34 mouse cellular contexts compared by ENCODE assay signal in the genomic region with DNA sequence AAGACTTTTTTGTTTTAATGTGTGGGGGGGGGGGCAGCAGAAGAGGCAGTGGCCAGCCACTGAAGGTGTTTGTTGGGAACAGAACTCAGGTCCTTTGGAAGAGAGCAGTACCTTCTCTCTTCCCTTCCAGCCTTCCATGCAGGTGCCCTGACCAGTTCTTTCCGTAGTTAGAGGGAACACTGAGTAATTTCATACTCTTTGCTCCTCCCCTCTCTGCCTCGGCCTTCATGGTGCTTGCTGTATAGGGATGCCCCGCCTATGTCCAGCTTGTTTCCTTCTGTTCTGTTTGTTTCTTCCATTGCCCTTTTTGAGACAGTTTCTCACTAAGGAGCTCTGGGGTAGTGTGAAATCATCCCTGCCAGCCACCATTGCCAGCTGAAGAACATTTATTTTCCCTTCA. TPM values are rescaled to one million over a fixed set of nuclear protein-coding genes. Genes with fewer than 3 reads are reported as not detected.
DNase-seq lines count a peak whose midpoint lies in the region; ATAC-seq and TF ChIP-seq lines count a peak whose summit lies in the region.
"Had no signal": no experiment of that assay in that cellular context is flagged by ENCODE, and none has a peak within 500 bp of the region (broad histone marks: within the 10 kb centered on the region; RNA-seq: fewer than 3 reads in every experiment).

No protein-coding gene starts in this region.

- DNase-seq in kidney, postnatal 25 days = no peak
- DNase-seq in liver, postnatal 0 days = no peak
- DNase-seq in liver, embryonic 11.5 days (ENCODE audit: low spot score) = no peak
- peak; percentile 31 for DNase-seq in CH12.LX (ENCODE audit: extremely low read depth)
- no peak for DNase-seq in ovary, postnatal 14 days (ENCODE audit: low spot score)
- no peak for DNase-seq in gastrocnemius, postnatal 25 days
- DNase-seq: adrenal gland, postnatal 36 days; cerebellum, adult 2 months; cerebellum, postnatal 10 days; cerebellum, postnatal 36 days; embryo, embryonic 11 days; gastrocnemius, adult 2 months; gastrocnemius, postnatal 14 days; heart, adult 18-20 months had no signal

- no peaks in the 10 kb centered on the region for H3K9me3 ChIP-seq in kidney, embryonic 15.5 days (replicated peaks)
- H3K9me3 ChIP-seq in liver, postnatal 0 days (ENCODE audit: low read length) = no peaks in the 10 kb centered on the region
- H3K9me3 ChIP-seq in liver, embryonic 11.5 days (ENCODE audit: control insufficient read depth, low read length) = no peaks in the 10 kb centered on the region
- H3K9me3 ChIP-seq in CH12.LX (replicated peaks; ENCODE audit: low read length) (no peaks in the 10 kb centered on the region), ES-Bruce4 (replicated peaks; ENCODE audit: control insufficient read depth, insufficient read depth, low read length, poor library complexity, severe bottlenecking) (no peaks in the 10 kb centered on the region)
- H3K9me3 ChIP-seq: embryonic facial prominence, embryonic 10.5 days; embryonic facial prominence, embryonic 13.5 days; forebrain, embryonic 10.5 days; forebrain, embryonic 13.5 days; G1E; heart, embryonic 13.5 days; hindbrain, embryonic 12.5 days; hindbrain, embryonic 15.5 days had no signal

- H3K36me3 ChIP-seq in kidney, embryonic 15.5 days = peaks cover 10% of the 10 kb centered on the region; the same call in 1 of the 2 replicates
- H3K36me3 ChIP-seq in liver, postnatal 0 days (replicated peaks; ENCODE audit: insufficient read depth, low read length) = peaks cover 10% of the 10 kb centered on the region
- no peaks in the 10 kb centered on the region for H3K36me3 ChIP-seq in liver, embryonic 11.5 days (ENCODE audit: control insufficient read depth, insufficient read depth, low read length)
- H3K36me3 ChIP-seq in CH12.LX (replicated peaks in 1 of 2; ENCODE audit: control insufficient read depth in 1 of 2, insufficient read depth in 1 of 2, low read length in 1 of 2) (peaks cover 4 to 9% of the 10 kb centered on the region in 2 experiments), ES-Bruce4 (ENCODE audit: control insufficient read depth, insufficient read depth, low read length, poor library complexity, severe bottlenecking) (peaks cover 7% of the 10 kb centered on the region)
- H3K36me3 ChIP-seq: hindbrain, embryonic 12.5 days; hindbrain, embryonic 15.5 days had no signal

- H3K79me2 ChIP-seq in CH12.LX (replicated peaks; ENCODE audit: control insufficient read depth, extremely low read depth, insufficient read depth, poor library complexity, severe bottlenecking) = peaks cover 25% of the 10 kb centered on the region

- no peak for ATAC-seq in kidney, embryonic 15.5 days (replicated peaks; ENCODE audit: low FRiP score)
- ATAC-seq in liver, postnatal 0 days = no peak
- no peak for ATAC-seq in liver, embryonic 11.5 days (replicated peaks; ENCODE audit: low FRiP score)
- ATAC-seq: CD4-positive, CD25-positive, alpha-beta regulatory T cell, adult 4 months; forebrain, embryonic 13.5 days; forebrain, embryonic 16.5 days; Patski had no signal

- TF ChIP-seq EP300 in liver, postnatal 0 days (IDR thresholded peaks at IDR 0.05; ENCODE audit: low read depth) = no peak
- peak; percentile 42; the same call in 1 of the 2 replicates for TF ChIP-seq EP300 in CH12.LX (IDR thresholded peaks at IDR 0.05; ENCODE audit: low read length)
- TF ChIP-seq EP300 in ES-Bruce4 (IDR thresholded peaks at IDR 0.05; ENCODE audit: insufficient read depth, low read depth, low read length) = no peak

- WGBS in kidney, embryonic 15.5 days = 43% methylated on average over 3 of the region's 3 CpGs
- 69% methylated on average over 3 of the region's 3 CpGs for WGBS in liver, postnatal 0 days (ENCODE audit: insufficient replicate concordance)
- WGBS in liver, embryonic 11.5 days = 61% methylated on average over 3 of the region's 3 CpGs

- TF ChIP-seq POLR2A in CH12.LX (IDR thresholded peaks at IDR 0.05; ENCODE audit: low read depth, low read length) = no peak
- TF ChIP-seq POLR2A in ES-Bruce4 (IDR thresholded peaks at IDR 0.05; ENCODE audit: insufficient read depth, low read length) = no peak

- peak overlapping the region; percentile 43; the same call in 1 of the 2 replicates for H3K27ac ChIP-seq in kidney, embryonic 15.5 days
- H3K27ac ChIP-seq in liver, postnatal 0 days (ENCODE audit: low read depth) = peak overlapping the region; percentile 34; the same call in 1 of the 2 replicates
- no peak overlapping the region for H3K27ac ChIP-seq in liver, embryonic 11.5 days (ENCODE audit: low read depth, low read length)
- no peak overlapping the region for H3K27ac ChIP-seq in CH12.LX (ENCODE audit: insufficient read depth, low read depth)
- H3K27ac ChIP-seq in ES-Bruce4 (ENCODE audit: insufficient read depth, low read length) = no peak overlapping the region
- H3K27ac ChIP-seq: embryonic facial prominence, embryonic 10.5 days; embryonic facial prominence, embryonic 13.5 days; forebrain, embryonic 10.5 days; forebrain, embryonic 13.5 days; gastrocnemius, adult 2 months; heart, embryonic 13.5 days; hindbrain, embryonic 12.5 days; hindbrain, embryonic 15.5 days had no signal

- TF ChIP-seq CTCF in liver, postnatal 0 days (IDR thresholded peaks at IDR 0.05; ENCODE audit: low read depth) = no peak
- TF ChIP-seq CTCF in CH12.LX (conservative IDR thresholded peaks at IDR 0.05 in 1 of 2, IDR thresholded peaks at IDR 0.05 in 1 of 2; ENCODE audit: low read depth in 2 of 2, low read length in 2 of 2) = no peak
- TF ChIP-seq CTCF in ES-Bruce4 (IDR thresholded peaks at IDR 0.05; ENCODE audit: low read depth, low read length) = no peak

- in situ Hi-C loops in CH12.LX (cut with MboI; ENCODE audit: low pct_ligation_motif_present, low pct_unique_long_range_greater_than_20kb, low sequenced_read_pairs) = no loop called here

- H3K27me3 ChIP-seq in kidney, embryonic 15.5 days = no peaks in the 10 kb centered on the region
- H3K27me3 ChIP-seq in liver, postnatal 0 days (ENCODE audit: insufficient read depth, low read length) = no peaks in the 10 kb centered on the region
- no peaks in the 10 kb centered on the region for H3K27me3 ChIP-seq in liver, embryonic 11.5 days (replicated peaks; ENCODE audit: control insufficient read depth, insufficient read depth, low read length)
- H3K27me3 ChIP-seq in CH12.LX (replicated peaks) = no peaks in the 10 kb centered on the region
- H3K27me3 ChIP-seq in ES-Bruce4 (ENCODE audit: control insufficient read depth, insufficient read depth, low read length, poor library complexity, severe bottlenecking) = no peaks in the 10 kb centered on the region
- H3K27me3 ChIP-seq: embryonic facial prominence, embryonic 13.5 days; forebrain, embryonic 13.5 days; heart, embryonic 13.5 days; hindbrain, embryonic 12.5 days; hindbrain, embryonic 15.5 days; Patski had no signal

- no peak overlapping the region for H3K4me2 ChIP-seq in kidney, embryonic 15.5 days
- H3K4me2 ChIP-seq in liver, postnatal 0 days (ENCODE audit: low read depth, low read length) = no peak overlapping the region
- no peak overlapping the region for H3K4me2 ChIP-seq in liver, embryonic 11.5 days
- H3K4me2 ChIP-seq in CH12.LX (ENCODE audit: insufficient read depth, low read depth, poor library complexity, severe bottlenecking) = peak overlapping the region; percentile 22; the same call in 1 of the 2 replicates
- H3K4me2 ChIP-seq: embryonic facial prominence, embryonic 13.5 days; forebrain, embryonic 13.5 days; heart, embryonic 13.5 days; hindbrain, embryonic 12.5 days; hindbrain, embryonic 15.5 days had no signal

- dilution Hi-C loops in CH12.LX (cut with MboI; ENCODE audit: extremely low pct_ligation_motif_present, extremely low pct_unique_long_range_greater_than_20kb, low sequenced_read_pairs) = no loop called here

- no peak for TF ChIP-seq RAD21 in CH12.LX (IDR thresholded peaks at IDR 0.05; ENCODE audit: low read depth, low read length)

- peaks cover 32% of the 10 kb centered on the region for H3K4me1 ChIP-seq in kidney, embryonic 15.5 days
- H3K4me1 ChIP-seq in liver, postnatal 0 days (ENCODE audit: insufficient read depth) = peaks cover 22% of the 10 kb centered on the region
- peaks cover 19% of the 10 kb centered on the region for H3K4me1 ChIP-seq in liver, embryonic 11.5 days (replicated peaks; ENCODE audit: control insufficient read depth, insufficient read depth, low read length)
- H3K4me1 ChIP-seq in CH12.LX (ENCODE audit: control insufficient read depth in 1 of 2, insufficient read depth in 2 of 2) (peaks cover 11 to 38% of the 10 kb centered on the region in 2 experiments; a peak in 3 of 4 replicates), ES-Bruce4 (ENCODE audit: control insufficient read depth, insufficient read depth, low read length) (peaks cover 1% of the 10 kb centered on the region)

- no peak overlapping the region for H3K9ac ChIP-seq in kidney, embryonic 15.5 days
- no peak overlapping the region for H3K9ac ChIP-seq in liver, postnatal 0 days (replicated peaks)
- H3K9ac ChIP-seq in liver, embryonic 11.5 days (ENCODE audit: low read depth, low read length) = no peak overlapping the region
- H3K9ac ChIP-seq in CH12.LX (ENCODE audit: insufficient read depth, low read depth) (no peak overlapping the region; the same call in 1 of the 2 replicates), ES-Bruce4 (ENCODE audit: low read depth, poor library complexity, severe bottlenecking) (0 out of 2 replicates have a peak overlapping the region, but pooled peaks have one; percentile 8)
- H3K9ac ChIP-seq: embryonic facial prominence, embryonic 13.5 days; forebrain, embryonic 13.5 days; heart, embryonic 13.5 days; hindbrain, embryonic 12.5 days; hindbrain, embryonic 15.5 days had no signal

- no peak overlapping the region for H3K4me3 ChIP-seq in kidney, embryonic 15.5 days (replicated peaks)
- H3K4me3 ChIP-seq in liver, postnatal 0 days (ENCODE audit: low read depth, low read length) = no peak overlapping the region
- H3K4me3 ChIP-seq in liver, embryonic 11.5 days (ENCODE audit: low read depth, low read length) = no peak overlapping the region
- H3K4me3 ChIP-seq in CH12.LX (replicated peaks in 1 of 3; ENCODE audit: low read depth in 2 of 3, low read length in 2 of 3, poor library complexity in 1 of 3) (no peak overlapping the region), ES-Bruce4 (ENCODE audit: low read depth, low read length) (no peak overlapping the region)
- H3K4me3 ChIP-seq: embryonic facial prominence, embryonic 10.5 days; embryonic facial prominence, embryonic 13.5 days; forebrain, embryonic 10.5 days; forebrain, embryonic 13.5 days; gastrocnemius, adult 2 months; heart, embryonic 13.5 days; hindbrain, embryonic 12.5 days; hindbrain, embryonic 15.5 days had no signal

RNA-seq across cellular contexts. Expression of a gene that starts 1.8 kb away (rescaled TPM):
- 47.4 and 53.3 TPM in 2 replicates for polyA plus RNA-seq in kidney, embryonic 15.5 days (2015; fragmentation: Nextera tagmentation; extraction: Ambion mirVana)
- 10.3 and 10.8 TPM in 2 replicates for polyA plus RNA-seq in liver, postnatal 0 days (2015; fragmentation: Nextera tagmentation; extraction: Ambion mirVana)
- 38.9 and 39.7 TPM in 2 replicates for polyA plus RNA-seq in liver, embryonic 11.5 days (2014; fragmentation: Nextera tagmentation; extraction: Ambion mirVana)
- total RNA-seq in CH12.LX (2012; rRNA removed) = 63.9 and 69.8 TPM in 2 replicates
- 69.4 and 78.7 TPM in 2 replicates for total RNA-seq in CH12.LX (2014; rRNA removed)
- 66.4 and 68.7 TPM in 2 replicates for polyA plus RNA-seq in CH12.LX (2012; ENCODE audit: insufficient read length, low read depth)
- 177 and 181 TPM in 2 replicates for polyA plus RNA-seq in ES-Bruce4 (2011; ENCODE audit: insufficient read depth, insufficient read length, low read depth, missing spikeins)
- total RNA-seq in gastrocnemius, postnatal 25 days (2021) = 10 to 100 TPM; 28.2 to 29.1 TPM

RNA-seq across cellular contexts. Expression of a gene that starts 30.4 kb away (rescaled TPM):
- 2.2 and 2.3 TPM in 2 replicates for polyA plus RNA-seq in kidney, embryonic 15.5 days (2015; fragmentation: Nextera tagmentation; extraction: Ambion mirVana)
- 0.59 and 0.71 TPM in 2 replicates for polyA plus RNA-seq in liver, postnatal 0 days (2015; fragmentation: Nextera tagmentation; extraction: Ambion mirVana)
- 1.2 and 1.8 TPM in 2 replicates for polyA plus RNA-seq in liver, embryonic 11.5 days (2014; fragmentation: Nextera tagmentation; extraction: Ambion mirVana)
- not detected in 2 replicates for total RNA-seq in CH12.LX (2012; rRNA removed)
- not detected in 2 replicates for total RNA-seq in CH12.LX (2014; rRNA removed)
- not detected in 2 replicates for polyA plus RNA-seq in CH12.LX (2012; ENCODE audit: insufficient read length, low read depth)
- 3.1 and 4.2 TPM in 2 replicates for polyA plus RNA-seq in ES-Bruce4 (2011; ENCODE audit: insufficient read depth, insufficient read length, low read depth, missing spikeins)
- under 1 TPM in 1 of 2 experiments, not detected in 1; 0.29 TPM for total RNA-seq in gastrocnemius, postnatal 25 days (2021)
- total RNA-seq: hematopoietic stem cell, adult 5-6 weeks had no signal
- polyA plus RNA-seq: C2C12, G1E had no signal

RNA-seq across cellular contexts. Expression of a gene that starts 36.1 kb away (rescaled TPM):
- polyA plus RNA-seq in kidney, embryonic 15.5 days (2015; fragmentation: Nextera tagmentation; extraction: Ambion mirVana) = 20.8 and 28.5 TPM in 2 replicates
- 6.3 and 6.5 TPM in 2 replicates for polyA plus RNA-seq in liver, postnatal 0 days (2015; fragmentation: Nextera tagmentation; extraction: Ambion mirVana)
- polyA plus RNA-seq in liver, embryonic 11.5 days (2014; fragmentation: Nextera tagmentation; extraction: Ambion mirVana) = 32.7 and 34.5 TPM in 2 replicates
- total RNA-seq in CH12.LX (2012; rRNA removed) = 189 and 220 TPM in 2 replicates
- total RNA-seq in CH12.LX (2014; rRNA removed) = 225 and 248 TPM in 2 replicates
- 237 TPM in 2 replicates for polyA plus RNA-seq in CH12.LX (2012; ENCODE audit: insufficient read length, low read depth)
- 188 and 196 TPM in 2 replicates for polyA plus RNA-seq in ES-Bruce4 (2011; ENCODE audit: insufficient read depth, insufficient read length, low read depth, missing spikeins)
- 10 to 100 TPM; 10.1 to 12.5 TPM for total RNA-seq in gastrocnemius, postnatal 25 days (2021)

RNA-seq across cellular contexts. Expression of a gene that starts 42.8 kb away (rescaled TPM):
- 17.8 and 20.3 TPM in 2 replicates for polyA plus RNA-seq in kidney, embryonic 15.5 days (2015; fragmentation: Nextera tagmentation; extraction: Ambion mirVana)
- polyA plus RNA-seq in liver, postnatal 0 days (2015; fragmentation: Nextera tagmentation; extraction: Ambion mirVana) = not detected in 2 replicates
- polyA plus RNA-seq in liver, embryonic 11.5 days (2014; fragmentation: Nextera tagmentation; extraction: Ambion mirVana) = 0.32 and 0.82 TPM in 2 replicates
- total RNA-seq in CH12.LX (2012; rRNA removed) = not detected in 2 replicates
- total RNA-seq in CH12.LX (2014; rRNA removed) = not detected in 2 replicates
- not detected in 2 replicates for polyA plus RNA-seq in CH12.LX (2012; ENCODE audit: insufficient read length, low read depth)
- 22.6 and 25.9 TPM in 2 replicates for polyA plus RNA-seq in ES-Bruce4 (2011; ENCODE audit: insufficient read depth, insufficient read length, low read depth, missing spikeins)
- total RNA-seq in gastrocnemius, postnatal 25 days (2021) = not detected
- total RNA-seq: adrenal gland, adult 18-20 months; adrenal gland, postnatal 10 days; adrenal gland, postnatal 36 days; G1E; gastrocnemius, adult 2 months; gastrocnemius, postnatal 14 days; heart, adult 18-20 months; heart, postnatal 25 days; hematopoietic stem cell, adult 5-6 weeks had no signal
- polyA plus RNA-seq: C2C12; CD4-positive, CD25-positive, alpha-beta regulatory T cell, adult 4 months; cerebellum, adult 2 months; cortical plate, adult 2 months; frontal cortex, adult 2 months; G1E had no signal

Comparison
In these comparisons a context has a peak if more than half of its experiments do, and no peak if none do; other contexts are left out.
1. H3K27ac ChIP-seq: peak in kidney, embryonic 15.5 days (single experiment) and liver, postnatal 0 days (single experiment); none in liver, embryonic 11.5 days (single experiment), CH12.LX (single experiment) and ES-Bruce4 (single experiment).